Mouse (Mus musculus): ENCODE results near the gene Myo6.

DNA sequence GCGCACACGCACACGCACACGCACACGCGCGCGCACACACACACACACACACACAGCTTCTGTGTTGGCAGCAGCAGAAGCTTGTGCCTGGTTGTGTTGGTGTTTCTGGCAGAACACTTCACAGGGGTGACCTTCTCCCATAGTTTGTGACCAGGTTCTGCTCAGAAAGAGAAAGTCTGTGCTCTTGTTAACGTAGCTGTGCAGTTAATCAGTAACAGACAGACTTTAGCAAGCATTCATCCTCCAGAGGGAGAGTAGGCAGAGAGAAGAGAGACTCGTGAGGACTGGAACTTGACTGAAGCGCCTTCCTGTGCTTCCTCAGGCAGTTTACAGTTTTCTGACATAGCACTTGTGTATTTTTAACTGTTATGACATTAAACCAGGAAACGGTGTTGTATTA lies 45.3 kb downstream of the Myo6 start:
- no peak for TF ChIP-seq CTCF (IDR thresholded peaks at IDR 0.05; ENCODE audit: borderline replicate concordance, control insufficient read depth, extremely low read depth, insufficient read depth, low read length, poor library complexity)
- TF ChIP-seq POLR2A (IDR thresholded peaks at IDR 0.05; ENCODE audit: control insufficient read depth, extremely low read depth, insufficient read depth, low read length, poor library complexity) = no peak
